Mouse (Mus musculus) E14TG2a.4 (cell line): ENCODE measurements around the gene D330020A13Rik.

Source experiments
- CTCF ChIP-seq: conservative IDR thresholded peaks from 2 replicates; pipeline ENCODE4 v1.5.1; 2014; ENCODE audit warnings: low read length
- POU5F1 ChIP-seq: IDR thresholded peaks from 2 replicates; pipeline ENCODE4 v1.6.1; 2014; ENCODE audit warnings: low read length, borderline replicate concordance

DNA sequence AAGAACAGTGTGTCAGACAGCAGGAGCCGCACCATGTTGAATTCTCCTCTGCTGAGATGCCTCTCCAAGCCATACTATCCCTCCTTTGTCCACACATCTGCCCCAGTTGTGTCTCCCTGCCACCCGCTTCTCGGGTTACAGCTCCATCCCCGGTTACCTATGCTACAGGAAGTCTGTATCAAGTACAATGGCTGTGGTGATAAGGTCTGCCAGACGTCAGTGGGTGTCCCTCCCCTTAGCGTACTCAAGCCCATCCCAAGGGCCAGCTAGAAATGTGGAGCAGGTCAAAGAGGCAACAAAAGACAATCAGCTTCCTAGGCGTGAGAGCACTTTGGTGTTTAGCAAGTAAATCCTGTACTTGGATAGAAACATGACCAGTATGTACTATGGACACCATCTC lies 5.6 kb upstream of the D330020A13Rik start:
- no peak for TF ChIP-seq CTCF
- no peak for TF ChIP-seq POU5F1
